Mouse (Mus musculus) neural tube, embryonic 10.5 days (tissue): ENCODE data around the gene 6430571L13Rik.
"Not testable (repeated sequence)": the region's sequence is repeated elsewhere in the genome, so short reads cannot be mapped to it uniquely, and the experiment has no call there.

Source experiments
- DNase-seq: peaks from one replicate; pipeline ENCODE4 v3.0.0-alpha.2; 2017; ENCODE audit warnings: low spot score; ENCODE audit errors: extremely low spot score

The 6430571L13Rik gene

GRCm38 (mm10) chr9:107306673-107307072 lies 33.7 kb upstream of the 6430571L13Rik start:
- DNase-seq, result not testable (repeated sequence)

DNA sequence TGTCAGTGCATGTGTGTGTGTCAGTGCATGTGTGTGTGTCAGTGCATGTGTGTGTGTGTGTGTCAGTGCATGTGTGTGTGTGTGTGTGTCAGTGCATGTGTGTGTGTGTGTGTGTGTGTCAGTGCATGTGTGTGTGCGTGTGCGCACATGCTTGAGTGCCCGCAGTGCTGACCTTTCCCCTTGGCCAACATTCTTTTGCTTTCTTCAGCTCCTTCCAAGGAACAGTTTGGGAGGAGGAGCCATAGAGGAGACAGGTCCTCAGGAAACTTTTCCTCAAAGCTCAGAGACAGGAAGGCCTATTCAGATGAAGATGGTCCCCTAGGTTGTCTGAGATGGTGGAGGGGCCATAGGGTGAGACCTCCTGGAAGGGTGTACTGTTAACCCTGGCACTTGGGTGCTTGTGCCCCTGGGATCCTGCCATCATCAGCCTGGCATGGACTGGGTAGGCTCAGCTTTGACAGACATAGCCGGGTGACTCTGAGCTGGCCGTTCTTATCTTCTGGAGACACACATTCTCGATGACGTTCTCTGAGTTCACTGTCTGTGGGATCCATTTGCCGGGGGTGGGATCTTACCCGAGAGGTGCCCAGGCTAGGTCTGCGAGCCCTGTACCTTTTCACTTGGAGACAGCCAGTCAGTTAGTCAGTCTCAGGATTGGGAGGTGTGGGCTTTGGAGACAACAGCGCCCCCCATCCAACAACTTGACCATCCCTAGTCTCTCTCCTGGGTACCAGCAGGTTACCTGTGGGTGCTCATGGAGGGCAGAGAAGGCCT lies 33.1 kb upstream of the 6430571L13Rik start:
- no peak for DNase-seq

GRCm38 (mm10) chr9:107307886-107308285 lies 32.5 kb upstream of the 6430571L13Rik start:
- no peak for DNase-seq

GRCm38 (mm10) chr9:107308346-107309000 lies 31.9 kb upstream of the 6430571L13Rik start:
- DNase-seq, result no peak

DNA sequence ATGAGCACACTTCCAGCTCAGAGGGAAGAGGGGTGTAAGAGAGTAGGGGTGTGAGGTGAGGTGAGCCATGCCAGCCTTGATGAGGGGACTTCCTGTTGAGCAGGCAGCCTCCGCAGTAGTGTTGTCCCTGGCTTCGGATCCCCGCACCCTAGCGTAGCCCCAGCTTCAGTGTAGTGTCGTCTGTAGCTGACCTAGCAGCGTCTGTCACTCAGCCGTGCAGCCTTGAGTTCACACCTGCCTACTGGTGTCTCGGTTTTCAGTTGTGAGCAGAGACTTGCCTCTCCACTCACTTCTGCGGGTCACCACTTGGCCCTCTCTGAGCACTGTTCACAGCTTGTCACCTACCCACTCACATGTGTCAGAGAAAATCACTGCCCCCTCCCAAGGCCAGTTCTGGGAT lies 31.2 kb upstream of the 6430571L13Rik start:
- DNase-seq, result no peak

GRCm38 (mm10) chr9:107309600-107309999 lies 30.8 kb upstream of the 6430571L13Rik start:
- no peak for DNase-seq

GRCm38 (mm10) chr9:107312811-107313584 lies 27.4 kb upstream of the 6430571L13Rik start:
- no peak for DNase-seq

DNA sequence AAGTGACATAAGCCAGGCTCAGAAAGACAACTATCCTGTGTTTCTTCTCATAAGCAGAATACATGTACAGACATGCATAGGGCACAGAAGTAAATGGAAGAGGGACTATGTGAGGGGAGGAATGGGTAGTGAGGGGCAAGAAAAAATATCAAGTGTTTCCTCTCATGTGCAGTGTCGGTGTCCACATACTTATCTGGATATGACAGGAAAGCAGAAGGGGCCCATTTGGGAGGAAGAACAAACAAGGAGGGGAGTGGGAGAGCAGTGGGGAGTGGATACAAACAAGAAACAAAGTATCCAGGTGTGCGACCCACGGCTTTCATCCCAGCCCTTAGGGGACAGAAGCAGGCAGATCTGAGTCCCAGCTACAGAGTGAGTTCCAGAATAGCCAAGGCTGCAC lies 26.5 kb upstream of the 6430571L13Rik start:
- DNase-seq, result no peak

DNA sequence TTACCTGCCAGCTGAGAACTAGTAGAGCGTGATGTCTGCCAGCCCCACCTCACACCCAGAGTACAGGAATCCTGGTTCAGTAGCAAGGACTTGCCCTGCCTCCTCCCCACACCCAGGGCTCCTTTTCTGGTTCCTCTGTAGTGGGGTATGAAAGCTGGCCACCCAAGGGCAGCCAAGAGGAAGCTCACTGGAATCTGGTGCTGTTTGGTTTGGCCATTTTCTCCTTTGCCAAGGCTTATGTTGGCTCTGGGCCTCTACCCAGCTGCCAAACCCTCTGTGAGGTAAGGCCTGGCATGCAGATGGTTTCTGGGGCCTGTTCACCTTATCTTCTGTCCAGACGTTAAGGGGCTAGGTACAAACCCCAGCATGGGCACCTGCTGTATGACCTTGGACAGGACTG lies 24.6 kb upstream of the 6430571L13Rik start:
- no peak for DNase-seq

- DNase-seq, result no peak
These were observed 17.8 kb upstream of the 6430571L13Rik start for GRCm38 (mm10) chr9:107322461-107323050.

DNA sequence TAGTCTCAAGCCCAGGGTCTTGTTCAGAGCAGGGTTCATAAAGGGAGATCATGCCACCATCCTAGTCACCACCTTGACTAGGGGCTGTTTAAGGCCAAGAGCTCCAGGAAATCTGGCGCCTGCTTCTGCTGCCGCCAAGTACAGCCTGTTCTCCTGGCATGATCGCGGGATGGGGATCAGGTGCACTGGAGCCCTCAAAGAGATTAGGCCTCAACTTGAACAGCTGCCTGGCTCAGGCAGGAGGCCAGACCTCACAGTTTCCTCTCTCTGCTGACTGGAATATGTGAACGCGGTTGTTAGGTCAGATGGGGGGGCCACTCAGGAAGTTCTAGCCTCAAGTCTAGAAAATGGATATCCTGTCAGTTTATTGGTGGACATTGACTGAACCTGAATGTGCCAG lies 16.8 kb upstream of the 6430571L13Rik start:
- DNase-seq, result no peak

DNA sequence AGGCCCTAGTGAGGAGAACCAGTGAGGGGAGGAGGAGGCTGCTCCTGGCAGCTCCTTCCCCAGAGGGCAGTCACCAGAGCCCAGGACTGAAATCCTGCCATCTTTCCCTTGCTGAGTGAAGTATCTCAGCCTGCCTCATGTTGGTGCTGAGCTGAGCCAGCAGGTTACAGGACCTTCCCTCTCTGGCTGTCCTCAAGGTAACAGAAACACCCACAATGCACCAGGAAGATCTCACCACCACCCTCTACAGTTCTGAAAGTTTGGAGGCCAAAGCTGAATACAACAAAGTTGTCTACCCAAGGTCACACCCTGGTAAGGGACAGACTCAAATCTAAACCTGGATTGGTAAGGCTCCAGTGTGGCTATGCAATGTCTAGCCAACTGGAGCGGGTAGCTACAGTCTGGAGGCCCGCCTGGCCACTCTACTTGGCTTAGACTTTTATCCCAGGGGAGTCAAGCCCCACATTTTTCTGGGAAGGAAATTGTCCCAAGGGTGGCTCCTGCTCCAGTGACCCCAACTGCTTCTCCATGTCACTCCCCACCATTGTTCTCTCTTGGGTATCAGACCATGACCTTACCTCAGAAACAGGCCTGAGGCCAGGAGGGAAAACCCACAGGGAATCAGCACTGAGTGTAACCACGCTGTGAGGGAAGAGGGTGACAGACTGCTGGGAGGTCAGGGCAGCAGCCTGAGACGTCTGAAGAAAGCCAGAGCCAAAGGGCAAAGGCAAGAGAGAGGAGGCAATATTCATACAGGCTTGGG lies 15.4 kb upstream of the 6430571L13Rik start:
- DNase-seq, result no peak

DNA sequence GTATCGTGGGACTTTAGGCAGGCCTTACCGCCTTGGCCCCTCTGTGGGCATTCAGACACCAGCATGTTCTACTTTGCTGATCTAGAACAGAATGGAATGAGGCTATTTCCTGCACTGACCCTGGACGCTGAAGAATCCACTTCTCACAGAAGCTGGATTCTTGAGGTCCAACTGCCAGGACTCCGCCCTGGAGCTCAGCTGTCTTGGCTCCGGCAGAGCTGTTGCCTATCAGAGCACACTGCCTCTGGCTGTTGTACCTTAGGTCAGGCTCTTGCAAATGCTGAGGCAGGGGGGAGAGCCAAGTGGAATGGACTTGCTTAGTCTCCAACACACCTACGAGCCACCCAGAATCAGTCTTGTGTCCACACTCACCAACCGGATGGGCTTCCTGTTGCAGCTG lies 14.5 kb upstream of the 6430571L13Rik start:
- no peak for DNase-seq

DNA sequence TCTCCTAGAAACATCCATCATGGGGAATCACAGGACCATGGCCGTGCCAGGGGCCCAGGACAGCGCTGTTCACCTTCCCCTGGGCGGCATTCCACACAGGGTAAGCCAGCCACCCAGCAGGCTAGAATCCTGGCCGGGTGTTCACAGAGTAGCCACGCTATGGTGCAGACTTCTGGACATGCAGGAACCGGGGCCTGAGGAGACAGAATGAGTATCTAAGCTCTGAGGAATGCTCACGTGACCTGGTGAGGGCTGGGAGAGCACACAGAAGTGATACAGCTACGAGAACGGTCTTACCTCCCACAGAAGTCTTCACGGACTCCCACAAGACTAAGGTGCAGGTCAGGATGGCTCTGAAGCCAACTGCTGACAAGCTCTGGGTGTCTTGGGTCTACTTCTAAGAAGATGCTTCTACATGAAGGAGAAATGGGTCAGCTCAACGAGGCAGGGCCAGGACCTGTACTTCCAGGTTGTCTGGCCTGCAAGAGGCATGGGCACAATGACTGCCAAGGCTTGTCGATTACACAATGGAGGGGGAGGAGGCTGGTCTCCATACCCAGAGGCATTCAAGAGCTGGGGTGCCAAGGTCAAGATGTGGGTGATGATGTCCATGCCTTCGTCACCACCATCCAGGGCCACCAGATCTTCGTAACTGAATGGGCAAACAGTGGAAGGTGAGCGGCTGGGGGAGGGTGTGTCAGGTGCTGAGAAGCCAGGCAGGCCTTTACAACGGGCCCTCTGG lies 12.4 kb upstream of the 6430571L13Rik start:
- no peak for DNase-seq

- DNase-seq, result no peak
These were observed 9.6 kb upstream of the 6430571L13Rik start for GRCm38 (mm10) chr9:107330791-107331190.

- DNase-seq, result no peak
These were observed 6.7 kb upstream of the 6430571L13Rik start for GRCm38 (mm10) chr9:107333686-107334085.

- DNase-seq, result no peak
These were observed 6.0 kb upstream of the 6430571L13Rik start for GRCm38 (mm10) chr9:107334356-107334755.

DNA sequence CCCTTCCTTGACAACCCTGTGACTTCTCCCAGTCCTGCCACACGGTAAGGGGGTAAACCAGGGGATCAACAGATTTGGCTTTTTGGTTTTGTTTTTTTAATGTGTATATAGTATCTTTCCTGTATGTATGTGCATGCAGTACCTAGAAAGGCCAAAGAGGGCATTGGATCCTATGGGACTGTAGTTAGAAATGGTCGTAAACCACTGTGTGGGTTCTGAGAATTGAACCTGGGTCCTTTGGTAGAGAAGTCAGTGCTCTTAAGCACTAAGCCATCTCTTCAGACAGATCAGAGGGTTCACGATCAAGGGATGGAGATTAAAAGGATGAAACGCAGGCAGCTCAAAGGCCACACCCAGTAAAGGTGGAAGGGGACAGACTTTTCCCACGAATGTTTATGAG lies 5.4 kb upstream of the 6430571L13Rik start:
- DNase-seq, result no peak

DNA sequence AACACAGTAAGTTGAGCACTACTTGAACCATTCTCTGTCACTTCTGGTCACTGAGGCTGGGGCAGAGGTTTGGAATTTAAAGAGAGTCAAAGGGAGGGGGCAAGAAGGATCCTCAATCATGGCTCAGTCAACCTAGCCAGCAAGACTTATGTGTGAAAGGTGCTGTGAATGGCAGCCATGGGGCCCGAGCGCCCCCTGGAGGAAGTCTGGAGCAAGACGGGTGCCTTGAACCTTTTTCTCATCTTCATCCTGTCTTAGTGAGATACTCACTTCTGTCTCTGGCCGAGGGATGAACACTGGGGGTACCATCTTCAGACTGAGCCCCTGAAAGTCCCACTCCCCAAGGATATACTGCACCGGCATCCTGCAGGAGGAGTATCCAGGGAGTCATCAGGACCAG lies 4.5 kb upstream of the 6430571L13Rik start:
- DNase-seq, result peak; percentile 52

DNA sequence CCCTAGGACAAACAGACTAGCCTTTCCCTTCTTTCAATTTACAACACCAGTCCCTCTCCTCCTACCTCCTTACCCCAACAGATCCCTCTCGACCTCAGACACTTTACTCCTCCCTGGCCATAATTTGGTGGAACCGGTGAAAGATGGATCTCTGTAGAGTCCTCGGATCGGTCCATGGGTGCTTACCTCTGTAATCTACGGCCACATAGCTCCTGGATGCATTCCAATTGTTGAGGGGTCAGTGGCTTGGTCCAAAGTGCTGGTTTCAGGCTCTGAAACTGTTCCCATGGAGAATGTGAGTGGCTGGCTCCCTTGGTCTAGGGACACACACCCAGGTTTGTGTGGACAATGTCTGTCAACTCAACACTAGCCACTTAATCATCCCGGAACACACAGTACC lies 4.0 kb upstream of the 6430571L13Rik start:
- no peak for DNase-seq
